Mouse (Mus musculus) megakaryocyte, embryonic 14.5 days (primary cell): Measurements from ENCODE around the gene Thoc3. TPM values are rescaled to one million over a fixed set of nuclear protein-coding genes. Genes with fewer than 3 reads are reported as not detected.

Experiments
- H3K27me3 ChIP-seq: replicated peaks from 2 replicates; pipeline ENCODE3; 2012; ENCODE audit warnings: inconsistent platforms
- H3K36me3 ChIP-seq: replicated peaks from 2 replicates; pipeline ENCODE3; 2012; ENCODE audit warnings: low read length, inconsistent platforms, mixed read lengths
- H3K4me1 ChIP-seq: 2 replicates; pipeline ENCODE4 v1.6.1; 2012; ENCODE audit warnings: inconsistent platforms
- H3K4me3 ChIP-seq: replicated peaks from 2 replicates; pipeline ENCODE3; 2012; ENCODE audit warnings: moderate library complexity, mild to moderate bottlenecking, inconsistent platforms
- H3K9me3 ChIP-seq: 2 replicates; pipeline ENCODE4 v1.6.1; 2012; ENCODE audit warnings: inconsistent platforms
- FLI1 ChIP-seq: IDR thresholded peaks from 2 replicates; pipeline ENCODE4 v1.6.1; 2012; ENCODE audit warnings: low read length, inconsistent platforms, mixed read lengths
- GATA1 ChIP-seq: IDR thresholded peaks from 3 replicates; pipeline ENCODE4 v1.6.1; 2012; ENCODE audit warnings: mixed read lengths, low read length, inconsistent platforms, borderline replicate concordance
- polyA plus RNA-seq: library from polyadenylated mRNA; stranded (reverse); fragments of >175 nt; gene quantifications from 2 replicates; pipeline ENCODE4 v1.2.3, GENCODE M21; 2012; ENCODE audit warnings: low replicate concordance; ENCODE audit not compliant: insufficient read depth

The Thoc3 gene
- polyA plus RNA-seq, 1 experiment = 77.1 TPM

GRCm38 (mm10) chr13:54420226-54420625 lies 48.4 kb downstream of the Thoc3 start:
- Histone ChIP-seq H3K9me3 (no peaks in the 10 kb centered on the region), H3K36me3 (no peaks in the 10 kb centered on the region), H3K4me3 (no peak overlapping the region), H3K27me3 (peaks cover 8% of the 10 kb centered on the region), H3K4me1 (peaks cover 20% of the 10 kb centered on the region)
- TF ChIP-seq FLI1 (no peak), GATA1 (no peak)

GRCm38 (mm10) chr13:54418781-54419327 lies 49.8 kb downstream of the Thoc3 start:
- H3K27me3 ChIP-seq = peaks cover 8% of the 10 kb centered on the region
- H3K36me3 ChIP-seq = no peaks in the 10 kb centered on the region
- H3K9me3 ChIP-seq = no peaks in the 10 kb centered on the region
- peaks cover 21% of the 10 kb centered on the region for H3K4me1 ChIP-seq
- TF ChIP-seq FLI1 (no peak), GATA1 (no peak)
- H3K4me3 ChIP-seq = no peak overlapping the region

- Histone ChIP-seq H3K9me3 (no peaks in the 10 kb centered on the region), H3K4me1 (peaks cover 43% of the 10 kb centered on the region), H3K27me3 (peaks cover 9% of the 10 kb centered on the region), H3K36me3 (no peaks in the 10 kb centered on the region), H3K4me3 (no peak overlapping the region)
- TF ChIP-seq FLI1 (no peak), GATA1 (no peak)
These were observed 53.6 kb downstream of the Thoc3 start for GRCm38 (mm10) chr13:54415059-54415458.

GRCm38 (mm10) chr13:54412721-54413120 lies 55.9 kb downstream of the Thoc3 start:
- TF ChIP-seq FLI1 (no peak), GATA1 (no peak)
- Histone ChIP-seq H3K27me3 (peaks cover 13% of the 10 kb centered on the region), H3K9me3 (no peaks in the 10 kb centered on the region), H3K36me3 (no peaks in the 10 kb centered on the region), H3K4me3 (peak overlapping the region; percentile 75), H3K4me1 (peaks cover 46% of the 10 kb centered on the region)

- H3K36me3 ChIP-seq = no peaks in the 10 kb centered on the region
These were observed 56.4 kb downstream of the Thoc3 start for GRCm38 (mm10) chr13:54412236-54412635.

GRCm38 (mm10) chr13:54411656-54412055 lies 57.0 kb downstream of the Thoc3 start:
- peaks cover 10% of the 10 kb centered on the region for H3K27me3 ChIP-seq
- TF ChIP-seq FLI1 (no peak), GATA1 (no peak)
- no peak overlapping the region for H3K4me3 ChIP-seq

More at GRCm38 (mm10) chr13:54412236-54412635, 56.4 kb downstream of the Thoc3 start:
- TF ChIP-seq FLI1 = no peak
- TF ChIP-seq GATA1 = no peak
- peaks cover 44% of the 10 kb centered on the region for H3K4me1 ChIP-seq
- no peaks in the 10 kb centered on the region for H3K9me3 ChIP-seq
- H3K4me3 ChIP-seq = peak overlapping the region; percentile 75
- peaks cover 11% of the 10 kb centered on the region for H3K27me3 ChIP-seq

More at GRCm38 (mm10) chr13:54411656-54412055, 57.0 kb downstream of the Thoc3 start:
- Histone ChIP-seq H3K4me1 (peaks cover 43% of the 10 kb centered on the region), H3K9me3 (peaks cover 2% of the 10 kb centered on the region; the same call in 1 of the 2 replicates), H3K36me3 (no peaks in the 10 kb centered on the region)

Other genes starting within 250 kb of the Thoc3 start
- 7.9 and 13.0 TPM in 2 replicates for gene Cplx2, start 97.5 kb downstream of the Thoc3 start, polyA plus RNA-seq
- gene Simc1, start 34.9 kb upstream of the Thoc3 start, polyA plus RNA-seq = 0.06 TPM in 1 of 2 replicates, not detected in the other
- 23.2 and 24.6 TPM in 2 replicates for gene 4833439L19Rik, start 96.6 kb upstream of the Thoc3 start, polyA plus RNA-seq
- 11.5 TPM in 1 of 2 replicates, not detected in the other for gene Arl10, start 106.2 kb upstream of the Thoc3 start, polyA plus RNA-seq
- gene Nop16, start 121.2 kb upstream of the Thoc3 start, polyA plus RNA-seq = 6.9 and 22.1 TPM in 2 replicates
- gene Higd2a, start 121.4 kb upstream of the Thoc3 start, polyA plus RNA-seq = 13.6 and 46.2 TPM in 2 replicates
- 72.4 and 308 TPM in 2 replicates for gene Cltb, start 142.5 kb upstream of the Thoc3 start, polyA plus RNA-seq
- gene Faf2, start 152.9 kb upstream of the Thoc3 start, polyA plus RNA-seq = 1.5 and 13.9 TPM in 2 replicates
- 132 and 507 TPM in 2 replicates for gene Rnf44, start 225.1 kb upstream of the Thoc3 start, polyA plus RNA-seq
- gene Cdhr2, start 232.6 kb upstream of the Thoc3 start, polyA plus RNA-seq = not detected in 2 replicates